Mouse (Mus musculus): Measurements from ENCODE around the gene Kcna1. TPM values are rescaled to one million over a fixed set of nuclear protein-coding genes. Genes with fewer than 3 reads are reported as not detected.

Gene Kcna1
- polyA plus RNA-seq (2017; shearing (Covaris generic)): under 1 TPM in 1 of 2 experiments, not detected in 1; 0.21 TPM

GRCm38 (mm10) chr6:126646381-126646780 lies at the start of gene Kcna1:
Gene Kcna1 (minus strand): TSS chr6:126646384.

Other genes starting within 250 kb of the Kcna1 start
- gene Kcna5, start 111.0 kb downstream of the Kcna1 start, polyA plus RNA-seq (2017; shearing (Covaris generic)): not detected
- not detected for gene Kcna6, start 94.3 kb upstream of the Kcna1 start, polyA plus RNA-seq (2017; shearing (Covaris generic))
- 100 to 1,000 TPM; 154 to 162 TPM for gene Ndufa9, start 202.8 kb upstream of the Kcna1 start, polyA plus RNA-seq (2017; shearing (Covaris generic))
- gene Akap3, start 206.7 kb upstream of the Kcna1 start, polyA plus RNA-seq (2017; shearing (Covaris generic)): under 1 TPM in 1 of 2 experiments, not detected in 1; 0.16 TPM

Data from activated CD4-positive, CD25-positive, alpha-beta regulatory T cell (primary cell).